Mouse (Mus musculus) olfactory bulb, adult 2 months (tissue): ENCODE results near the gene Rcsd1.

Experiments used
- CTCF ChIP-seq: fragments of 200-500 bp; IDR thresholded peaks from 2 replicates; pipeline ENCODE4 v1.5.1; 2012; ENCODE audit warnings: low read depth, mild to moderate bottlenecking, low read length, moderate library complexity; ENCODE audit not compliant: insufficient read depth
- POLR2A ChIP-seq: fragments of 200-500 bp; IDR thresholded peaks from 2 replicates; pipeline ENCODE4 v1.6.1; 2012; ENCODE audit warnings: mild to moderate bottlenecking, low read depth, low read length, moderate library complexity; ENCODE audit not compliant: insufficient read depth

DNA sequence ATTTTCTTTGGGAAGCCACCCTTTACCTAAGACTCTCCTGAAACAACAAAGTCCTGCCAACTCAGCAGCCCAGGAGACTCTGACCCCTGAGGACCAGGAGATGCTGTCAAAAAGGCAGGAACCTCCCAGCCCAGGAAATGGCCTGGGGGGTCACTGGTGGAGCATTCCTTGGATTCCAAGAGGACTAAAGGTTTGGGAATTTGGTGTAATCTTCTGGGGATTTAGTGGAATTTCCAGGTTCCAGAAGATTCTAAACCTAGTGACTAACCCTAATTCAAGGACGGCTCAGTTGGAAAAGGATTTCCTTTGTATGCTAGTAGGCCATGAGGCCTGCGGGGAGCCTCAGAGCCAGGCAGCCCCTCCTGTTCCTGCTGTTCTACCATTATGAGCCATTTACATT is 57.0 kb downstream of the Rcsd1 start:
- TF ChIP-seq POLR2A, result no peak
- no peak for TF ChIP-seq CTCF
